Mouse (Mus musculus) left cerebral cortex, postnatal 14 days (tissue): ENCODE data around the gene Vmn1r42. TPM values are rescaled to one million over a fixed set of nuclear protein-coding genes. Genes with fewer than 3 reads are reported as not detected.
"Not testable (repeated sequence)": the region's sequence is repeated elsewhere in the genome, so short reads cannot be mapped to it uniquely, and the experiment has no call there.

Experiments used
- DNase-seq, 2 experiments: peaks; one replicate each; pipeline ENCODE4 v3.0.0; 2021 to 2022; ENCODE audit warnings: low spot score in 2 of 2, mixed read lengths in 1 of 2
- intact Hi-C: fragments of 180-260 bp; cut with DNase I; formaldehyde crosslinking; loops from one replicate; pipeline ENCODE4 v1.15.1; 2025
- long read RNA-seq, 2 experiments: library from polyadenylated mRNA; stranded (forward); transcript quantifications; one replicate each; pipeline ENCODE4 v2.0.0; 2021
- total RNA-seq, 2 experiments: library from RNA; stranded (reverse); gene quantifications; 2 replicates each; pipeline ENCODE4 v1.2.3; 2021

Gene Vmn1r42
- total RNA-seq, result not detected
- long read RNA-seq, experiment 1, result 0 reads
- long read RNA-seq, experiment 2, result 0 reads

DNA sequence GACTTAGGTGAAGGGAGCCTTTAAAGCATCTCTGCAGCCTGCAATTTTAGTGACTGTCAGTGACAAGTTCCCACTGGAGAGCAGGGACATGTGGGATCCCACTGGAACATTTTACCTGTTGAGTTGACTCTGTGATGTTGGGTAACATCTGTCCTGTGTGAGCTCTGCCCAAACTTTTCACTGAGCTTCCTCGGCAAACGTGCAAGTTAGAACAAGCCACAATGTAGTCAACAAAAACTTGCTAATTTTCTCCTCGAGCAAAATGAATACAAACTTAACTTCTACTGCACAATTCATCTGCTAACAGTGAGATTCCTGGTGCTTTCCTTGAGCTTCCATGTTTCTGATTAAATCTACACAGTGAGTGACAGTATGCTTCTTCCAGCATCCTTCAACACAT is at the start of gene Vmn1r42, which contains the start of gene Vmn1r43:
Vmn1r42 (minus strand) TSS at position 101 of the 400 bp plus-strand sequence.
Vmn1r43 (minus strand) TSS at position 101 of the 400 bp plus-strand sequence.
- intact Hi-C loops, result not testable (repeated sequence)

GRCm38 (mm10) chr6:89883812-89884211 is 7.6 kb upstream of the Vmn1r42 start:
- intact Hi-C loops, result no loop called here

More for the DNA sequence above, at the start of gene Vmn1r42, which contains the start of gene Vmn1r43:
- DNase-seq, result not testable (repeated sequence)

DNA sequence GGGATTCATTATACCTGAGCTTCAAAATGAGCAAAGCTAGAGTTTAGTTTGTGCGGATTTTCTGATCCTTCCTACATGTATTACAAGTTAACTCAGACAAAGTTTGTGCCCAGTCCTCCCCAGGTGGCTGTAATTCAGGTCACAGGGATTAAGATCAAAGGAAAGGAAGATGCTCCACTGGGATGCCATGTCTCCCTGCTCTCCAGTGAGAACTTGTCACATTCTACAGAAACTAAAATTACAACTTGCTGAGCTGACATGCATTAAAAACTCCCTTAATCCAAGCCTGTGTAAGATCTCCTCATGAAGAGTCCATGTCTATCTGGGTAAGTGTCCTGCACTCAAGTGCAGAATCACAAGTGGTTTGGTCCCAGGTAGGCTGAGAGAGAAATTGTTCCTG is 7.1 kb upstream of the Vmn1r42 start, which contains the start of gene Vmn1r44:
Vmn1r44 (plus strand) TSS at position 301 of the 400 bp plus-strand sequence.
- DNase-seq, result no peak
- intact Hi-C loops, result no loop called here

More at GRCm38 (mm10) chr6:89883812-89884211, 7.6 kb upstream of the Vmn1r42 start:
- peak in 1 of 2 experiments; percentile 6 for DNase-seq

DNA sequence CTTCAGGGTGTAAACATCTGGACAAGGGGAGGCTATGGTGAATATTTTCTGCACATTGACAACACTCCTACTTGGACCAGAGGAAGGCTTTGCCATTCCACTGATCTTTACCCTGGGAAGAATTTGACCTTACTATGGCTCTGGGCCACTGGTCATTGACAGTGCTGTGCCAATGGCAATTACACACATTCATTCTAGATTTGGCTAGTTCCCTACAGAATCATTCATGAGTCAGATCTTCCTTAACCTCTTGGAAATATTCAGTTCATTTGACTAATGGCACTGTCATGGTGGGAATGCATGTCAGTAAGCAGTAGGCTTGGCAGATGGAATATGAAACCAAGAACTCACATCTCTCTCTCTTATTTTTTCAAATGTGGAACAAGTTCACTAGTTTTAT is 4.7 kb upstream of the Vmn1r42 start:
- intact Hi-C loops, result no loop called here
- no peak for DNase-seq

DNA sequence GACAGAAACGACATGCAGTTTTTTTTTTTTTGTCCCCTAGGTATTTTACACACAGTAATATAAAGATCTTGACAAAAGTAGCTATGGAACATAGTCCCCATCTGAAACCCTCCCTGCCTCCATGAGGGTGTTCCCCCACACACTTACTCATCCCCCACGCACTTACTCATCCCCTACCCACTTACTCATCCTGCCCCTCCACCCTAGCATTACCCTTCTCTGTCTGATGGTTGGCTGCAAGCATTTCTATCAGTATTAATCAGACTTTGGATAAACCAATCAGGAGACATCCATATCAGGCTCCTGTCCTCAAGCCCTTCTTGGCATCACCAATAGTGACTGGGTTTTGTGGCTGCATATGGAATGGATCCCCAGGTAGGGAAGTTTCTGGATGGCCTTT is 750 bp upstream of the Vmn1r42 start:
- DNase-seq, result no peak
- intact Hi-C loops, result no loop called here

DNA sequence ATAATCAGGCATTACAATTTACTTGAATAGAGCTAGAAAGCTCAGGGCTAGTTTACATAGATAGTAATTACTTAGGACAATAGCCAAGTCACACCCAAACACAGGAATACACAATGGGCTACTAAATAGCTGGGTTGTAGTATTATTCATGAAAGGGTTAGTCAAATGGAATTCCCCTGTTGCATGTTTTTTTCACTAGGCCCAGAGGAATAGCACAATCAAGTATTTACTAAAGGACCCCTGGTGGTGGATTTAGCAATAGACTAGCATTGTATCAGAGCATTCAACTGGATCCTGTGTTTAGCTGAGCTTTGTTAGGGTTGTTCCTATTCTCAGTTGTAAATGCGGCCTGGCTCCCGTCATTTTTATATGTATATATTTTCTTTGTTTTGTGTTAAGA is 8.2 kb downstream of the Vmn1r42 start:
- intact Hi-C loops, result no loop called here
- no peak for DNase-seq

- DNase-seq, result no peak
- intact Hi-C loops, result no loop called here
These were observed 8.9 kb downstream of the Vmn1r42 start for GRCm38 (mm10) chr6:89867276-89867675.

- DNase-seq, result no peak
- intact Hi-C loops, result no loop called here
These were observed 12.4 kb downstream of the Vmn1r42 start for GRCm38 (mm10) chr6:89863792-89864191.

DNA sequence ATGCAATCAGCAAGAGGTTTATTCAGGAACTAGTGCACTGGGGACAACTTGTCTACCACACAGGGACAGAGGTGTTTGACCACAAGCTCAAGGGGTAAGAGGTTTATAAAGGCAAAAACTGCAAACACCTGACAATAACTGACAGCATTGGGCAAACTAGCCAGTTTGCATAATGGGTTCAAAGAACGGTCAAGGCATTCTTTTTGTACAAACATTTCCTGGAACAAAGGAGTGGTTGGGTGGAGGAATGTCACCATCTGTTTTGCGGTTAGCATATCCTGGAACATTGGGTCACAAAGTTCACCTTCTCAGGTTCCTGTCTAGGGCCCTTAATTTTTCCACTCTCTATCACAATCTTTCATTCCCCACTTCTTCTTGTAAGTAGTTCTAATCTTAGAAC is 16.4 kb downstream of the Vmn1r42 start:
- no peak for DNase-seq

DNA sequence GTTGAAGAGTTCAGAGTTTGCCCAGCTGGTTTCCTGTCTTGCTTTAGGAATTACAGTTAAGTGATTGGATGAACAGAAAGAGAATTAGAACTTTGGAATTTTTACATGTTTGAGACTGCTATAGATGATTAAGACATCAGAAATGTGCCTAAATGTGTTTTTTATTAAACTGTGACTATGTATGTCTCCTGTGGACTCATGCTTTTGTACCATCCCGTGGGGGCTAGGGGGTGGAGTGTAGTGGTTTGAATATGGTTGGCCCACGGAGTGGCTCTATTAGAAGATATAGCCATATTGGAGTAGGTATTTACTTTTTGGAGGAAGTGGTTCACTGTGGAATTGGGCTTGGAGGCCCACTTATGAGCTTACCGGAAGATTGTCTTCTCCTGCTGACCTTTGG is 18.7 kb downstream of the Vmn1r42 start:
- intact Hi-C loops, result no loop called here

More for the DNA sequence above, 16.4 kb downstream of the Vmn1r42 start:
- intact Hi-C loops, result no loop called here

More for the DNA sequence above, 18.7 kb downstream of the Vmn1r42 start:
- DNase-seq, result no peak

Other genes starting within 250 kb of the Vmn1r42 start
- gene Txnrd3, start 232.4 kb downstream of the Vmn1r42 start, total RNA-seq, result 1 to 10 TPM; 4.8 to 5.2 TPM
- gene Vmn1r40, start 168.9 kb downstream of the Vmn1r42 start, total RNA-seq, result not detected
- gene Vmn1r41, start 135.6 kb downstream of the Vmn1r42 start, total RNA-seq, result not detected
- gene Vmn1r43, start within 50 bp of the Vmn1r42 start, total RNA-seq, result not detected
- gene Vmn1r44, start 7.2 kb upstream of the Vmn1r42 start, total RNA-seq, result not detected
- gene Vmn1r45, start 64.2 kb upstream of the Vmn1r42 start, total RNA-seq, result not detected
- not detected for gene Vmn1r46, start 92.9 kb upstream of the Vmn1r42 start, total RNA-seq
- gene Vmn1r47, start 139.7 kb upstream of the Vmn1r42 start, total RNA-seq, result not detected
- not detected for gene Vmn1r48, start 160.4 kb upstream of the Vmn1r42 start, total RNA-seq
- gene Vmn1r49, start 202.1 kb upstream of the Vmn1r42 start, total RNA-seq, result not detected
- gene Vmn1r50, start 225.0 kb upstream of the Vmn1r42 start, total RNA-seq, result not detected
- gene Vmn1r51, start 246.2 kb upstream of the Vmn1r42 start, total RNA-seq, result not detected